In genomic region chr4:43030352-43030751, GRCm38 (mm10) we compare ENCODE assay signal across 1 mouse cellular context.
TF ChIP-seq lines count a peak whose summit lies in the region.

No protein-coding gene starts in this region.

TF ChIP-seq in CH12.LX, 34 proteins besides CTCF, POLR2A, EP300 and RAD21 (continued from another document):
- no peak for TF ChIP-seq ZC3H11A (IDR thresholded peaks at IDR 0.05; ENCODE audit: low read depth, low read length)
- no peak for TF ChIP-seq CHD2 (IDR thresholded peaks at IDR 0.05; ENCODE audit: low read length)
